Mouse (Mus musculus) cerebellum, adult 18-20 months (tissue): Measurements from ENCODE around the gene Ptk7.
A peak's percentile ranks its signal among the peaks of the same experiment; 100 is the strongest.

ENCODE experiments used
- DNase-seq, 2 experiments: peaks; one replicate each; pipeline ENCODE4 v3.0.0; 2021

Gene Ptk7

GRCm38 (mm10) chr17:46644152-46644805, 15.0 kb upstream of the Ptk7 start:
- no peak for DNase-seq

- no peak for DNase-seq
These were observed 12.8 kb upstream of the Ptk7 start for GRCm38 (mm10) chr17:46642060-46642459.

GRCm38 (mm10) chr17:46639929-46640328, 10.6 kb upstream of the Ptk7 start:
- no peak for DNase-seq

GRCm38 (mm10) chr17:46636831-46637523, 7.7 kb upstream of the Ptk7 start:
- peak; percentile 66 to 80 for DNase-seq

GRCm38 (mm10) chr17:46629685-46630441, 559 bp upstream of the Ptk7 start:
- no peak for DNase-seq

- DNase-seq: peak in 1 of 2 experiments; percentile 47
These were observed 873 bp downstream of the Ptk7 start for GRCm38 (mm10) chr17:46628471-46628790.

- no peak for DNase-seq
These were observed 1.9 kb downstream of the Ptk7 start for GRCm38 (mm10) chr17:46627409-46627808.

GRCm38 (mm10) chr17:46624598-46624997, 4.7 kb downstream of the Ptk7 start:
- DNase-seq: no peak

- no peak for DNase-seq
These were observed 5.3 kb downstream of the Ptk7 start for GRCm38 (mm10) chr17:46623819-46624557.

- no peak for DNase-seq
These were observed 7.0 kb downstream of the Ptk7 start for GRCm38 (mm10) chr17:46622269-46622668.

GRCm38 (mm10) chr17:46621324-46621723, 8.0 kb downstream of the Ptk7 start:
- DNase-seq: peak; percentile 64 to 68

GRCm38 (mm10) chr17:46619683-46620357, 9.5 kb downstream of the Ptk7 start:
- DNase-seq: no peak

- DNase-seq: no peak
These were observed 10.3 kb downstream of the Ptk7 start for GRCm38 (mm10) chr17:46618769-46619682.

- no peak for DNase-seq
These were observed 10.9 kb downstream of the Ptk7 start for GRCm38 (mm10) chr17:46618394-46618768.

- DNase-seq: no peak
These were observed 11.5 kb downstream of the Ptk7 start for GRCm38 (mm10) chr17:46617799-46618198.

- DNase-seq: no peak
These were observed 16.1 kb downstream of the Ptk7 start for GRCm38 (mm10) chr17:46613229-46613628.

- DNase-seq: no peak
These were observed 16.5 kb downstream of the Ptk7 start for GRCm38 (mm10) chr17:46612820-46613219.

GRCm38 (mm10) chr17:46612189-46612588, 17.1 kb downstream of the Ptk7 start:
- DNase-seq: no peak

- no peak for DNase-seq
These were observed 18.0 kb downstream of the Ptk7 start for GRCm38 (mm10) chr17:46611316-46611715.

- DNase-seq: no peak
These were observed 19.4 kb downstream of the Ptk7 start for GRCm38 (mm10) chr17:46609721-46610514.

- DNase-seq: no peak
These were observed 23.3 kb downstream of the Ptk7 start for GRCm38 (mm10) chr17:46605987-46606386.
